Mouse (Mus musculus): ENCODE data around the gene Gpr137c. TPM values are rescaled to one million over a fixed set of nuclear protein-coding genes. Genes with fewer than 3 reads are reported as not detected.

The Gpr137c gene
- polyA plus RNA-seq (2015; fragmentation: Nextera tagmentation; extraction: Ambion mirVana): 0.57 and 1.3 TPM in 2 replicates

GRCm38 (mm10) chr14:45219281-45220089, at the start of gene Gpr137c:
Gpr137c (plus strand) TSS chr14:45219717.

DNA sequence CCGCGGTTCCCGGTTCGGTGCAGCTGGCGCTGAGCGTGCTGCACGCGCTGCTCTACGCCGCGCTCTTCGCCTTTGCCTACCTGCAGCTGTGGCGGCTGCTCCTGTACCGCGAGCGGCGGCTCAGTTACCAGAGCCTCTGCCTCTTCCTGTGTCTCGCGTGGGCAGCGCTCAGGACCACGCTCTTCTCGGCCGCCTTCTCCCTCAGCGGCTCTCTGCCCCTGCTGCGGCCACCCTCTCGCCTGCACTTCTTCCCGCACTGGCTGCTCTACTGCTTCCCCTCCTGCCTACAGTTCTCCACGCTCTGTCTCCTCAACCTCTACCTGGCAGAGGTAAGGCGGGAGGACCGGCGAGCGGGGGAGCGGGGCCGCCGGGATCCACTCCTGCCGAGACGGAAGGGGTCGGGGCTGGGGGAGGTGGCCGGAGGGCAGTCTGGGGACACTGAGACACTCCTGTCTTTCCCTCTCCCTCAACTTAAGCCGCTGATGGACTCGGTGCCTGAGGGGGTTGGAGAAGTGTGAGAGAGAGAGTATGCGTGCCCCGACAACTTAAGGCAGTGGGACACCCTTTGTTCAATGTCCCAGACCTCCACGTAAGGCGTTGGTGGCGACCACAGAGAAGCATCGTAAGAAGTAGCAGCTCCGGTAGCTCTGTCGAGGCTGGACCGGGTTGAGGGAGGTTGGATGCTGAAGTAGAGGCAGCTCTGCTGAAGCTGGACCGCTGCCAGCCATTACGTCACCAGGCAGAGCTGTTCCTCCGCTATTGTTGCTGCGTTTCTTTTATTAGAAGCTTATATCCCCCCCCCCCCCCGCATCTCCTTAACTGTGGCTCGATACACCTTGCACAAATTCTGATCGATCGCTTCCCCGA, 806 bp downstream of the Gpr137c start, which contains the start of gene Txndc16:
Gene Txndc16 (minus strand): TSS at position 239 of the 867 bp plus-strand sequence.

DNA sequence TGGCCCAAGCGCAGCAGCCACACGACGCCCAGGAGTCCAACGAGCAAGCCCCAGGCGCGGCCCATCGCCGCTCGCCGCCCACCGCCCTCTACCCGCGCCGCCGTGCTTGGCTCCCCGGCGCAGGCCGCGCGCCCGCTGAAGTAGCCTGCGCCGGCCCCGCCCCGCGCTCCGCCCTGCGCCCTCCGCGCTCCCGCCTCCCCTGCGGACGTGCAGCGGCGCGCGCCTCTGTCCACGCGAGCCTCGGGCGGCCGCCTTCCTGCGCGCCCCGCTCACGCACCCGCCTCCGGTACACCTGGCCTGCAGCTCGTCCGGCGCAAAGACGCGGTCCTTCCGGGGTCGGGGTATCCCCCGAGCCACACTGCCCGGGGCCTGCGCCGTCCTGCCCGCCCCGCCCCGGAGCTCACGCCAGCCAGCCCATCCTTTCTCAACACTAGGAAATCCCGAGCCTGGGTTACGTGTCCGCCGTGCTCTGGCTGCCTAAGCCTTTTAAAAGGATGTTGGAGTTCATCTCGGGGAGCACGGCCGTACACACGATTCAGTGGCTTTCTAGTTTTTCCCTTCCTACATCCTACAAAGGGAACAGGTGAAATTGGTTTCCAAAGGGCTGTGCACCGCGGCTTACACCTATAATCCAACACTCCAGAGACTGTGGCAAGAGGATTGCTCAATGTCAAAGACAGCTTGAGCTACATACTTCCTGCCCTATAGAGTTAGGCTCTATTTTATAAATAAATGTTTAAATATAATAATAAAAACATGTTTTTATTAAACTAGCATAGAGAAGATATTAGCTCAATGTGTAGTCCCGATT, 99.1 kb downstream of the Gpr137c start, which contains the start of gene Ero1l:
Gene Ero1l (minus strand): TSS at position 346 of the 811 bp plus-strand sequence.

GRCm38 (mm10) chr14:45329589-45330181, 110.2 kb downstream of the Gpr137c start, which contains the start of gene Psmc6:
Psmc6 (plus strand) TSS chr14:45329788.

Other genes starting within 250 kb of the Gpr137c start
- gene Ptger2, start 231.5 kb upstream of the Gpr137c start, polyA plus RNA-seq (2015; fragmentation: Nextera tagmentation; extraction: Ambion mirVana): 0.24 and 0.44 TPM in 2 replicates
- gene Txndc16, start 611 bp downstream of the Gpr137c start, polyA plus RNA-seq (2015; fragmentation: Nextera tagmentation; extraction: Ambion mirVana): 6.0 and 7.4 TPM in 2 replicates
- 16.1 and 18.7 TPM in 2 replicates for gene Ero1l, start 99.1 kb downstream of the Gpr137c start, polyA plus RNA-seq (2015; fragmentation: Nextera tagmentation; extraction: Ambion mirVana)
- 117 and 122 TPM in 2 replicates for gene Psmc6, start 110.1 kb downstream of the Gpr137c start, polyA plus RNA-seq (2015; fragmentation: Nextera tagmentation; extraction: Ambion mirVana)
- gene Styx, start 131.4 kb downstream of the Gpr137c start, polyA plus RNA-seq (2015; fragmentation: Nextera tagmentation; extraction: Ambion mirVana): 62.1 and 66.4 TPM in 2 replicates
- 22.8 and 23.3 TPM in 2 replicates for gene Gnpnat1, start 185.2 kb downstream of the Gpr137c start, polyA plus RNA-seq (2015; fragmentation: Nextera tagmentation; extraction: Ambion mirVana)